8 mouse cellular contexts compared by ENCODE assay signal in the genomic region with DNA sequence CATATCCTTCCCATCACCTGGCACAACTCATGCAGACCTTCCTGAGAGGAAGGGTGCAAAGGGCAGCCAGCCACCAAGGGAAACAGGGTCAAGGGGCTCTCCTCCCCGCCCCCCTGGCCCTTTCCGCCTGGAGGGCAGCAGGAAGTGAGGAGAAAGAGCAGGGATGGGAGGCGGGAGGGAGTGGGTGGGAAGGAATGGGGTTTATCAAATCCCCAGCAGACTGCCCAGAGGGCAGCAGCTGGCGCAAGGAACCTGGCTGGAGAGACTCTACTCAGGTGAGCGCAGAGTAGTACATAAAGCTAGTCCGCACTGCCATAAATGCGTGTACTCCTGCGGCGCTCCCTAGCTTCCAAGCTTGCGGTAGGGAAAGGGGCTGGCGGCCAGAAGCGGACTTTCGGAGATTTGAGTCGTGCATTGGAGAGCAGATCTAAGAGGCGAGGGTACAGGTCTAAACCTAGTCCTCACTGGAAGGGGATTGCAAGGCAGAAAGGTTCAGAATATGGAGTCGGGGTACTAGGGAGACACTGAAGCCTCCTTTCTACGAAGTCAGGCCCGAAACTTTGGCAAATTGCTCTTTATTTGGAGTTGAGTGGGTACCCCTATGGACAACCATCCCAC. TPM values are rescaled to one million over a fixed set of nuclear protein-coding genes. Genes with fewer than 3 reads are reported as not detected.
DNase-seq lines count a peak whose midpoint lies in the region; ATAC-seq and TF ChIP-seq lines count a peak whose summit lies in the region.

A gene (plus strand): TSS at position 244 of the 618 bp plus-strand sequence.

- no peak for TF ChIP-seq CTCF in G1E (IDR thresholded peaks at IDR 0.05; ENCODE audit: low read depth, low read length)

- no peak for ATAC-seq in G1E (ENCODE audit: extremely low read depth, insufficient number of reproducible peaks, low FRiP score, poor library complexity, severe bottlenecking)
- ATAC-seq in intestine, embryonic 14.5 days (replicated peaks; ENCODE audit: low FRiP score, low TSS enrichment, low read depth), result no peak
- no peak for ATAC-seq in limb, embryonic 13.5 days (ENCODE audit: low FRiP score, low read depth)
- no peak for ATAC-seq in midbrain, embryonic 16.5 days

- peaks cover 66% of the 10 kb centered on the region for H3K36me3 ChIP-seq in G1E (replicated peaks)
- H3K36me3 ChIP-seq in intestine, embryonic 14.5 days (ENCODE audit: control insufficient read depth, insufficient read depth, low read length), result peaks cover 32% of the 10 kb centered on the region
- H3K36me3 ChIP-seq in limb, embryonic 13.5 days, result peaks cover 44% of the 10 kb centered on the region
- peaks cover 9% of the 10 kb centered on the region; the same call in 1 of the 2 replicates for H3K36me3 ChIP-seq in midbrain, embryonic 16.5 days (ENCODE audit: control insufficient read depth, insufficient read depth, low read length)

- peak within 1 kb of the TSS; percentile 80 for H3K27ac ChIP-seq in intestine, embryonic 14.5 days (ENCODE audit: low read depth)
- H3K27ac ChIP-seq in limb, embryonic 13.5 days, result peak within 1 kb of the TSS; percentile 89
- H3K27ac ChIP-seq in midbrain, embryonic 16.5 days (ENCODE audit: low read length), result peak within 1 kb of the TSS; percentile 92

- H3K9ac ChIP-seq in intestine, embryonic 14.5 days (ENCODE audit: low read length), result peak within 1 kb of the TSS; percentile 71
- H3K9ac ChIP-seq in limb, embryonic 13.5 days, result peak within 1 kb of the TSS; percentile 83
- H3K9ac ChIP-seq in midbrain, embryonic 16.5 days (ENCODE audit: low read depth, low read length), result peak within 1 kb of the TSS; percentile 88

- H3K9me3 ChIP-seq in G1E (replicated peaks), result no peaks in the 10 kb centered on the region
- H3K9me3 ChIP-seq in intestine, embryonic 14.5 days (ENCODE audit: control insufficient read depth, low read length), result no peaks in the 10 kb centered on the region
- no peaks in the 10 kb centered on the region for H3K9me3 ChIP-seq in limb, embryonic 13.5 days
- H3K9me3 ChIP-seq in midbrain, embryonic 16.5 days (replicated peaks; ENCODE audit: control insufficient read depth, low read length, poor library complexity, severe bottlenecking), result no peaks in the 10 kb centered on the region

- H3K4me1 ChIP-seq in G1E (ENCODE audit: insufficient read depth, low read depth, low read length), result peaks cover 89% of the 10 kb centered on the region
- peaks cover 35% of the 10 kb centered on the region for H3K4me1 ChIP-seq in intestine, embryonic 14.5 days (replicated peaks; ENCODE audit: control insufficient read depth, insufficient read depth, low read length)
- H3K4me1 ChIP-seq in limb, embryonic 13.5 days, result peaks cover 59% of the 10 kb centered on the region
- H3K4me1 ChIP-seq in midbrain, embryonic 16.5 days (ENCODE audit: control insufficient read depth, insufficient read depth, low read length), result peaks cover 46% of the 10 kb centered on the region

- peak within 1 kb of the TSS; percentile 79 for H3K4me3 ChIP-seq in G1E (ENCODE audit: low read depth, low read length)
- peak within 1 kb of the TSS; percentile 70 for H3K4me3 ChIP-seq in intestine, embryonic 14.5 days (ENCODE audit: low read depth, low read length)
- H3K4me3 ChIP-seq in limb, embryonic 13.5 days, result peak within 1 kb of the TSS; percentile 73
- H3K4me3 ChIP-seq in midbrain, embryonic 16.5 days (ENCODE audit: low read depth, low read length), result peak within 1 kb of the TSS; percentile 84

- H3K4me2 ChIP-seq in intestine, embryonic 14.5 days (ENCODE audit: low read length), result peak within 1 kb of the TSS; percentile 95
- peak within 1 kb of the TSS; percentile 89 for H3K4me2 ChIP-seq in limb, embryonic 13.5 days (replicated peaks)
- peak within 1 kb of the TSS; percentile 93 for H3K4me2 ChIP-seq in midbrain, embryonic 16.5 days (ENCODE audit: low read length)

- no peak for DNase-seq in G1E (ENCODE audit: low spot score)
- peak; percentile 55 for DNase-seq in adrenal gland, postnatal 25 days
- DNase-seq in gastrocnemius, postnatal 25 days, result no peak
- DNase-seq in intestine, embryonic 14.5 days (ENCODE audit: low spot score), result peak; percentile 63
- DNase-seq in B cell, adult 2 months, result no peak
- DNase-seq in right cerebral cortex, adult 18-20 months, result no peak

- no peaks in the 10 kb centered on the region for H3K27me3 ChIP-seq in G1E (ENCODE audit: insufficient read depth, low read length)
- no peaks in the 10 kb centered on the region for H3K27me3 ChIP-seq in intestine, embryonic 14.5 days (replicated peaks; ENCODE audit: control insufficient read depth, insufficient read depth, low read length)
- no peaks in the 10 kb centered on the region for H3K27me3 ChIP-seq in limb, embryonic 13.5 days
- no peaks in the 10 kb centered on the region for H3K27me3 ChIP-seq in midbrain, embryonic 16.5 days (ENCODE audit: control insufficient read depth, insufficient read depth, low read depth, low read length)

- WGBS in intestine, embryonic 14.5 days, result 10% methylated on average over 18 of the region's 18 CpGs
- WGBS in limb, embryonic 13.5 days, result 8% methylated on average over 18 of the region's 18 CpGs
- WGBS in midbrain, embryonic 16.5 days, result 5% methylated on average over 18 of the region's 18 CpGs

RNA-seq across cellular contexts. Expression of the gene that starts here (rescaled TPM):
- total RNA-seq in G1E (2014; fragmentation: Nextera tagmentation) (11.7 and 16.8 TPM in 2 replicates), G1E (2017) (4.2 and 5.5 TPM in 2 replicates)
- 28.9 and 33.9 TPM in 2 replicates for polyA plus RNA-seq in G1E (2012)
- total RNA-seq in adrenal gland, postnatal 25 days (2021), result 31.1 and 36.1 TPM in 2 replicates
- total RNA-seq in gastrocnemius, postnatal 25 days (2021), result 10 to 100 TPM; 12.0 to 15.2 TPM
- 107 and 114 TPM in 2 replicates for polyA plus RNA-seq in intestine, embryonic 14.5 days (2014; fragmentation: Nextera tagmentation; extraction: Ambion mirVana)
- polyA plus RNA-seq in limb, embryonic 13.5 days (2015; fragmentation: Nextera tagmentation; extraction: Ambion mirVana), result 127 and 130 TPM in 2 replicates
- polyA plus RNA-seq in midbrain, embryonic 16.5 days (2015; fragmentation: Nextera tagmentation; extraction: Ambion mirVana), result 69.6 and 74.9 TPM in 2 replicates

Comparison
In these comparisons a context has a peak if more than half of its experiments do, and no peak if none do; other contexts are left out.
1. DNase-seq: peak in adrenal gland, postnatal 25 days (single experiment) and intestine, embryonic 14.5 days (single experiment); none in G1E (single experiment), gastrocnemius, postnatal 25 days (single experiment), B cell, adult 2 months (0 of 2) and right cerebral cortex, adult 18-20 months (single experiment).
2. Peak in every context shown above with its lines, with median percentiles within 50 percentile points of each other: H3K4me3 ChIP-seq, H3K27ac ChIP-seq, H3K4me2 ChIP-seq and H3K9ac ChIP-seq.